Mouse (Mus musculus) E14TG2a.4 (cell line): Measurements from ENCODE around the gene Tcf25.

ENCODE experiments used
- H3K27me3 ChIP-seq: 2 replicates; pipeline ENCODE4 v1.6.1; 2014; ENCODE audit warnings: low read length, control low read depth; ENCODE audit not compliant: insufficient read depth
- H3K36me3 ChIP-seq: 2 replicates; pipeline ENCODE4 v1.6.1; 2014; ENCODE audit warnings: low read length, control low read depth; ENCODE audit not compliant: insufficient read depth
- H3K4me1 ChIP-seq: replicated peaks from 2 replicates; pipeline ENCODE4 v1.6.1; 2014; ENCODE audit warnings: low read depth, low read length, control low read depth
- H3K4me3 ChIP-seq: replicated peaks from 2 replicates; pipeline ENCODE4 v1.5.1; 2014; ENCODE audit warnings: mild to moderate bottlenecking, low read length
- H3K9me3 ChIP-seq: 2 replicates; pipeline ENCODE4 v1.6.1; 2014; ENCODE audit warnings: low read length, control low read depth
- CTCF ChIP-seq: conservative IDR thresholded peaks from 2 replicates; pipeline ENCODE4 v1.5.1; 2014; ENCODE audit warnings: low read length
- NANOG ChIP-seq: IDR thresholded peaks from 2 replicates; pipeline ENCODE4 v1.6.1; 2014; ENCODE audit warnings: borderline replicate concordance, low read length, mixed read lengths
- POU5F1 ChIP-seq: IDR thresholded peaks from 2 replicates; pipeline ENCODE4 v1.6.1; 2014; ENCODE audit warnings: low read length, borderline replicate concordance

Tcf25 gene

GRCm38 (mm10) chr8:123333091-123333587 lies 40.4 kb upstream of the Tcf25 start:
- H3K4me3 ChIP-seq = peak overlapping the region; percentile 86
- no peak for TF ChIP-seq NANOG
- TF ChIP-seq CTCF = no peak
- TF ChIP-seq POU5F1 = no peak

GRCm38 (mm10) chr8:123333864-123334263 lies 39.7 kb upstream of the Tcf25 start:
- Histone ChIP-seq H3K27me3 (no peaks in the 10 kb centered on the region), H3K4me1 (peaks cover 76% of the 10 kb centered on the region), H3K9me3 (no peaks in the 10 kb centered on the region), H3K36me3 (no peaks in the 10 kb centered on the region), H3K4me3 (peak overlapping the region; percentile 86)
- TF ChIP-seq CTCF (no peak), NANOG (no peak), POU5F1 (no peak)

More at GRCm38 (mm10) chr8:123333091-123333587, 40.4 kb upstream of the Tcf25 start:
- H3K4me1 ChIP-seq = peaks cover 69% of the 10 kb centered on the region
- H3K36me3 ChIP-seq = no peaks in the 10 kb centered on the region
- no peaks in the 10 kb centered on the region for H3K9me3 ChIP-seq
- H3K27me3 ChIP-seq = no peaks in the 10 kb centered on the region

- peak overlapping the region; percentile 86 for H3K4me3 ChIP-seq
- H3K36me3 ChIP-seq = no peaks in the 10 kb centered on the region
- peaks cover 82% of the 10 kb centered on the region for H3K4me1 ChIP-seq
- H3K9me3 ChIP-seq = no peaks in the 10 kb centered on the region
- H3K27me3 ChIP-seq = no peaks in the 10 kb centered on the region
- TF ChIP-seq CTCF (no peak), NANOG (peak; percentile 32; the same call in 1 of the 2 replicates)
Observed at GRCm38 (mm10) chr8:123334467-123334866, 39.1 kb upstream of the Tcf25 start.

GRCm38 (mm10) chr8:123337475-123337874 lies 36.1 kb upstream of the Tcf25 start:
- TF ChIP-seq NANOG = no peak
- Histone ChIP-seq H3K27me3 (no peaks in the 10 kb centered on the region), H3K4me3 (peak overlapping the region; percentile 46), H3K4me1 (peaks cover 79% of the 10 kb centered on the region), H3K9me3 (no peaks in the 10 kb centered on the region), H3K36me3 (no peaks in the 10 kb centered on the region)

- H3K27me3 ChIP-seq = no peaks in the 10 kb centered on the region
- peaks cover 82% of the 10 kb centered on the region for H3K4me1 ChIP-seq
- TF ChIP-seq NANOG = no peak
- TF ChIP-seq CTCF = peak; percentile 30; the same call in 1 of the 2 replicates
- H3K36me3 ChIP-seq = no peaks in the 10 kb centered on the region
- H3K4me3 ChIP-seq = no peak overlapping the region
- no peaks in the 10 kb centered on the region for H3K9me3 ChIP-seq
Observed at GRCm38 (mm10) chr8:123340071-123340470, 33.5 kb upstream of the Tcf25 start.

GRCm38 (mm10) chr8:123341040-123342015 lies 32.2 kb upstream of the Tcf25 start:
- Histone ChIP-seq H3K4me1 (peaks cover 83% of the 10 kb centered on the region), H3K36me3 (peaks cover 6% of the 10 kb centered on the region), H3K4me3 (peak overlapping the region; percentile 72), H3K9me3 (no peaks in the 10 kb centered on the region), H3K27me3 (no peaks in the 10 kb centered on the region)
- no peak for TF ChIP-seq NANOG
- TF ChIP-seq CTCF = no peak
- TF ChIP-seq POU5F1 = no peak

- Histone ChIP-seq H3K9me3 (no peaks in the 10 kb centered on the region), H3K4me3 (peak overlapping the region; percentile 72), H3K27me3 (no peaks in the 10 kb centered on the region), H3K36me3 (peaks cover 13% of the 10 kb centered on the region), H3K4me1 (peaks cover 74% of the 10 kb centered on the region)
- TF ChIP-seq CTCF (no peak), POU5F1 (no peak), NANOG (no peak)
Observed at GRCm38 (mm10) chr8:123342253-123342652, 31.3 kb upstream of the Tcf25 start.

GRCm38 (mm10) chr8:123342911-123343310 lies 30.6 kb upstream of the Tcf25 start:
- Histone ChIP-seq H3K4me3 (no peak overlapping the region), H3K36me3 (peaks cover 17% of the 10 kb centered on the region), H3K9me3 (no peaks in the 10 kb centered on the region), H3K4me1 (peaks cover 68% of the 10 kb centered on the region), H3K27me3 (no peaks in the 10 kb centered on the region)
- TF ChIP-seq NANOG (no peak), CTCF (no peak), POU5F1 (no peak)

- Histone ChIP-seq H3K27me3 (no peaks in the 10 kb centered on the region), H3K4me1 (peaks cover 62% of the 10 kb centered on the region), H3K36me3 (peaks cover 22% of the 10 kb centered on the region), H3K9me3 (no peaks in the 10 kb centered on the region), H3K4me3 (no peak overlapping the region)
- TF ChIP-seq POU5F1 = no peak
- no peak for TF ChIP-seq NANOG
- no peak for TF ChIP-seq CTCF
Observed at GRCm38 (mm10) chr8:123343422-123343821, 30.1 kb upstream of the Tcf25 start.

GRCm38 (mm10) chr8:123345135-123345534 lies 28.4 kb upstream of the Tcf25 start:
- Histone ChIP-seq H3K4me3 (no peak overlapping the region), H3K36me3 (peaks cover 32% of the 10 kb centered on the region), H3K27me3 (no peaks in the 10 kb centered on the region), H3K4me1 (peaks cover 50% of the 10 kb centered on the region), H3K9me3 (no peaks in the 10 kb centered on the region)
- no peak for TF ChIP-seq POU5F1
- no peak for TF ChIP-seq CTCF
